Mouse (Mus musculus) intestine, postnatal 0 days (tissue): ENCODE data around the gene Tmc7. TPM values are rescaled to one million over a fixed set of nuclear protein-coding genes. Genes with fewer than 3 reads are reported as not detected.

Experiments
- ATAC-seq: fragments of 200-750 bp; cut with Nextera tagmentation; 2 replicates; pipeline ENCODE4 v1.8.0; 2017; ENCODE audit warnings: mild to moderate bottlenecking, moderate TSS enrichment, moderate library complexity
- H3K27ac ChIP-seq: fragments of 300-500 bp; sonication (generic); 2 replicates; pipeline ENCODE4 v1.5.1; 2014; ENCODE audit warnings: mild to moderate bottlenecking, low read depth, low read length, moderate library complexity
- H3K27me3 ChIP-seq: fragments of 300-500 bp; sonication (generic); replicated peaks from 2 replicates; pipeline ENCODE4 v1.6.1; 2014; ENCODE audit warnings: low read length, mixed read lengths; ENCODE audit not compliant: control insufficient read depth, insufficient read depth
- H3K36me3 ChIP-seq: fragments of 300-500 bp; sonication (generic); 2 replicates; pipeline ENCODE4 v1.6.1; 2014; ENCODE audit warnings: mild to moderate bottlenecking, moderate library complexity; ENCODE audit not compliant: control insufficient read depth, insufficient read depth
- H3K4me1 ChIP-seq: fragments of 300-500 bp; sonication (generic); replicated peaks from 2 replicates; pipeline ENCODE4 v1.6.1; 2014; ENCODE audit warnings: antibody characterized with exemption, low read length, mixed read lengths; ENCODE audit not compliant: control insufficient read depth, insufficient read depth
- H3K4me2 ChIP-seq: fragments of 300-500 bp; sonication (generic); replicated peaks from 2 replicates; pipeline ENCODE4 v1.6.1; 2014; ENCODE audit warnings: low read depth, mild to moderate bottlenecking, moderate library complexity
- H3K4me3 ChIP-seq: fragments of 300-500 bp; sonication (generic); 2 replicates; pipeline ENCODE4 v1.5.1; 2014; ENCODE audit warnings: low read depth, low read length
- H3K9ac ChIP-seq: fragments of 300-500 bp; sonication (generic); 2 replicates; pipeline ENCODE4 v1.6.1; 2014; ENCODE audit warnings: mild to moderate bottlenecking, low read depth, low read length
- H3K9me3 ChIP-seq: fragments of 300-500 bp; sonication (generic); 2 replicates; pipeline ENCODE4 v1.6.1; 2016; ENCODE audit warnings: mixed run types; ENCODE audit not compliant: control insufficient read depth
- CTCF ChIP-seq: sonication (generic); IDR thresholded peaks from 2 replicates; pipeline ENCODE4 v1.5.1; 2016; ENCODE audit warnings: low read depth, mild to moderate bottlenecking, control low read depth, antibody characterized with exemption, moderate library complexity
- WGBS: fragments of 180-500 bp; shearing (Covaris S2); extraction: QIAGEN DNeasy Blood & Tissue Kit; methylation state at CpG from one replicate; pipeline ENCODE4 v1.1.7; 2014; 5-methylcytosine and 5-hydroxymethylcytosine counted together
- polyA plus RNA-seq: library from polyadenylated mRNA; unstranded; fragments of >200 nt; fragmentation: Nextera tagmentation; extraction: Ambion mirVana; gene quantifications from 2 replicates; pipeline ENCODE4 v1.2.1, GENCODE M21; 2015

The Tmc7 gene
- polyA plus RNA-seq, 1 experiment from 2014 or later = 1.4 TPM

GRCm38 (mm10) chr7:118618104-118618503 is 33.6 kb upstream of the Tmc7 start:
- no peaks in the 10 kb centered on the region for H3K27me3 ChIP-seq
- no peak overlapping the region; the same call in 1 of the 2 replicates for H3K27ac ChIP-seq
- WGBS = 68% methylated on average over 5 of the region's 5 CpGs
- no peak for ATAC-seq
- H3K9ac ChIP-seq = no peak overlapping the region
- H3K4me3 ChIP-seq = no peak overlapping the region
- H3K4me2 ChIP-seq = no peak overlapping the region
- no peaks in the 10 kb centered on the region for H3K9me3 ChIP-seq
- no peaks in the 10 kb centered on the region; the same call in 1 of the 2 replicates for H3K36me3 ChIP-seq
- no peaks in the 10 kb centered on the region for H3K4me1 ChIP-seq
- no peak for TF ChIP-seq CTCF

GRCm38 (mm10) chr7:118614076-118614475 is 29.5 kb upstream of the Tmc7 start:
- Histone ChIP-seq H3K4me1 (no peaks in the 10 kb centered on the region), H3K27ac (no peak overlapping the region), H3K27me3 (no peaks in the 10 kb centered on the region), H3K36me3 (no peaks in the 10 kb centered on the region; the same call in 1 of the 2 replicates), H3K4me3 (no peak overlapping the region), H3K9me3 (no peaks in the 10 kb centered on the region), H3K9ac (no peak overlapping the region), H3K4me2 (no peak overlapping the region)
- ATAC-seq = no peak
- TF ChIP-seq CTCF = no peak
- 67% methylated on average over 13 of the region's 13 CpGs for WGBS

GRCm38 (mm10) chr7:118611933-118612332 is 27.4 kb upstream of the Tmc7 start:
- Histone ChIP-seq H3K27me3 (no peaks in the 10 kb centered on the region), H3K9me3 (no peaks in the 10 kb centered on the region), H3K4me3 (no peak overlapping the region), H3K4me1 (no peaks in the 10 kb centered on the region), H3K27ac (peak overlapping the region; percentile 72; the same call in 1 of the 2 replicates), H3K4me2 (0 out of 2 replicates have a peak overlapping the region, but pooled peaks have one; percentile 9), H3K36me3 (no peaks in the 10 kb centered on the region; the same call in 1 of the 2 replicates), H3K9ac (no peak overlapping the region)
- 49% methylated on average over 8 of the region's 8 CpGs for WGBS
- ATAC-seq = peak; percentile 14; the same call in 1 of the 2 replicates
- no peak for TF ChIP-seq CTCF

- Histone ChIP-seq H3K27ac (peak overlapping the region; percentile 72), H3K4me2 (0 out of 2 replicates have a peak overlapping the region, but pooled peaks have one; percentile 9), H3K36me3 (no peaks in the 10 kb centered on the region; the same call in 1 of the 2 replicates), H3K27me3 (no peaks in the 10 kb centered on the region), H3K4me1 (no peaks in the 10 kb centered on the region), H3K4me3 (no peak overlapping the region), H3K9me3 (no peaks in the 10 kb centered on the region), H3K9ac (no peak overlapping the region)
- WGBS = 45% methylated on average over 4 of the region's 4 CpGs
- peak; percentile 73 for ATAC-seq
- no peak for TF ChIP-seq CTCF
Observed at GRCm38 (mm10) chr7:118611185-118611749, 26.7 kb upstream of the Tmc7 start.

GRCm38 (mm10) chr7:118610721-118611120 is 26.2 kb upstream of the Tmc7 start:
- H3K27me3 ChIP-seq = no peaks in the 10 kb centered on the region
- 86% methylated on average over 13 of the region's 13 CpGs for WGBS
- no peak overlapping the region for H3K4me2 ChIP-seq
- H3K9ac ChIP-seq = no peak overlapping the region
- H3K4me3 ChIP-seq = no peak overlapping the region
- no peak for ATAC-seq
- no peaks in the 10 kb centered on the region for H3K4me1 ChIP-seq
- no peak for TF ChIP-seq CTCF
- H3K36me3 ChIP-seq = no peaks in the 10 kb centered on the region; the same call in 1 of the 2 replicates
- no peaks in the 10 kb centered on the region for H3K9me3 ChIP-seq
- H3K27ac ChIP-seq = peak overlapping the region; percentile 70

GRCm38 (mm10) chr7:118609815-118610214 is 25.3 kb upstream of the Tmc7 start:
- no peaks in the 10 kb centered on the region for H3K9me3 ChIP-seq
- 72% methylated on average over 7 of the region's 7 CpGs for WGBS
- no peak overlapping the region for H3K4me3 ChIP-seq
- H3K4me2 ChIP-seq = no peak overlapping the region
- no peak for ATAC-seq
- no peaks in the 10 kb centered on the region for H3K27me3 ChIP-seq
- no peaks in the 10 kb centered on the region for H3K36me3 ChIP-seq
- no peak for TF ChIP-seq CTCF
- H3K27ac ChIP-seq = peak overlapping the region; percentile 28; the same call in 1 of the 2 replicates
- no peaks in the 10 kb centered on the region for H3K4me1 ChIP-seq
- H3K9ac ChIP-seq = no peak overlapping the region
